Mouse (Mus musculus) layer of hippocampus, adult 11-12 months (tissue): ENCODE data around the gene Mrpl2.

Source experiments
- DNase-seq: peaks from one replicate; pipeline ENCODE4 v3.0.0; 2022; ENCODE audit warnings: low spot score

Mrpl2 gene

GRCm38 (mm10) chr17:46667712-46668111, 21.7 kb downstream of the Mrpl2 start:
- no peak for DNase-seq

GRCm38 (mm10) chr17:46669911-46670310, 23.9 kb downstream of the Mrpl2 start:
- DNase-seq = no peak

GRCm38 (mm10) chr17:46673850-46674529, 28.0 kb downstream of the Mrpl2 start, which contains the start of gene Rrp36:
Gene Rrp36 (minus strand): TSS chr17:46674352.
- peak; percentile 90 for DNase-seq

GRCm38 (mm10) chr17:46674530-46675283, 28.7 kb downstream of the Mrpl2 start:
- DNase-seq = no peak

GRCm38 (mm10) chr17:46678416-46678815, 32.4 kb downstream of the Mrpl2 start, which contains the start of gene Mea1:
Gene Mea1 (plus strand): TSS chr17:46678793.
- no peak for DNase-seq

- DNase-seq = no peak
Observed at GRCm38 (mm10) chr17:46678911-46679310, 32.9 kb downstream of the Mrpl2 start.

GRCm38 (mm10) chr17:46679843-46680759, 34.1 kb downstream of the Mrpl2 start:
- peak; percentile 55 for DNase-seq

- DNase-seq = peak; percentile 97
Observed at GRCm38 (mm10) chr17:46680760-46681373, 34.8 kb downstream of the Mrpl2 start, which contains the start of gene Klhdc3. Gene Klhdc3 (minus strand): TSS chr17:46680914.

- DNase-seq = no peak
Observed at GRCm38 (mm10) chr17:46681466-46682118, 35.6 kb downstream of the Mrpl2 start.

GRCm38 (mm10) chr17:46682654-46683389, 36.8 kb downstream of the Mrpl2 start:
- no peak for DNase-seq

- DNase-seq = no peak
Observed at GRCm38 (mm10) chr17:46685913-46686312, 39.9 kb downstream of the Mrpl2 start.

- no peak for DNase-seq
Observed at GRCm38 (mm10) chr17:46690665-46691064, 44.6 kb downstream of the Mrpl2 start.

GRCm38 (mm10) chr17:46691390-46691789, 45.4 kb downstream of the Mrpl2 start:
- DNase-seq = no peak

GRCm38 (mm10) chr17:46694517-46695063, 48.6 kb downstream of the Mrpl2 start:
- DNase-seq = no peak

GRCm38 (mm10) chr17:46698515-46698914, 52.5 kb downstream of the Mrpl2 start:
- no peak for DNase-seq

GRCm38 (mm10) chr17:46699245-46699644, 53.2 kb downstream of the Mrpl2 start:
- no peak for DNase-seq
